In genomic region chr2:21234871-21235648, GRCm38 (mm10) we compare ENCODE assay signal across 8 mouse cellular contexts. TPM values are rescaled to one million over a fixed set of nuclear protein-coding genes. Genes with fewer than 3 reads are reported as not detected.
DNase-seq lines count a peak whose midpoint lies in the region; ATAC-seq and TF ChIP-seq lines count a peak whose summit lies in the region.

No protein-coding gene starts in this region.

- no peaks in the 10 kb centered on the region for H3K36me3 ChIP-seq in kidney, postnatal 0 days (ENCODE audit: insufficient read depth, low read length)
- no peaks in the 10 kb centered on the region for H3K36me3 ChIP-seq in forebrain, embryonic 16.5 days (ENCODE audit: control insufficient read depth, insufficient read depth)

- peak; percentile 52; the same call in 1 of the 2 replicates for ATAC-seq in cerebellum, adult (ENCODE audit: insufficient number of reproducible peaks, low FRiP score, low TSS enrichment)
- peak; percentile 74; the same call in 1 of the 2 replicates for ATAC-seq in kidney, postnatal 0 days (replicated peaks; ENCODE audit: low FRiP score, low read depth)
- no peak for ATAC-seq in forebrain, embryonic 16.5 days

- no peak for DNase-seq in cerebellum, postnatal 4 days (ENCODE audit: low spot score in 2 of 2)
- peak; percentile 38 to 49 for DNase-seq in cerebellum, postnatal 14 days
- no peak for DNase-seq in kidney, postnatal 0 days (ENCODE audit: low spot score)
- DNase-seq in lung, postnatal 25 days (ENCODE audit: low spot score) = peak; percentile 79
- DNase-seq in gastrocnemius, adult 8-10 months (ENCODE audit: low spot score in 2 of 2) = no peak
- no peak for DNase-seq in spleen, postnatal 10 days (ENCODE audit: low spot score in 2 of 2)

- no peaks in the 10 kb centered on the region for H3K9me3 ChIP-seq in kidney, postnatal 0 days (replicated peaks; ENCODE audit: low read length)
- H3K9me3 ChIP-seq in forebrain, embryonic 16.5 days (ENCODE audit: control insufficient read depth, low read length) = no peaks in the 10 kb centered on the region

- no peak for TF ChIP-seq CTCF in kidney, postnatal 0 days (IDR thresholded peaks at IDR 0.05; ENCODE audit: low read depth)

- H3K4me2 ChIP-seq in kidney, postnatal 0 days (ENCODE audit: low read length) = no peak overlapping the region
- H3K4me2 ChIP-seq in forebrain, embryonic 16.5 days (ENCODE audit: low read length) = no peak overlapping the region

- 67% methylated on average over 9 of the region's 9 CpGs for WGBS in kidney, postnatal 0 days
- WGBS in forebrain, embryonic 16.5 days = 85% methylated on average over 9 of the region's 9 CpGs

- no peak overlapping the region for H3K27ac ChIP-seq in kidney, postnatal 0 days
- H3K27ac ChIP-seq in forebrain, embryonic 16.5 days (ENCODE audit: low read length) = no peak overlapping the region

- no peak overlapping the region for H3K4me3 ChIP-seq in kidney, postnatal 0 days (replicated peaks; ENCODE audit: low read depth, low read length)
- no peak overlapping the region for H3K4me3 ChIP-seq in forebrain, embryonic 16.5 days (replicated peaks; ENCODE audit: low read length)

- H3K27me3 ChIP-seq in kidney, postnatal 0 days (ENCODE audit: insufficient read depth, low read length) = no peaks in the 10 kb centered on the region
- H3K27me3 ChIP-seq in forebrain, embryonic 16.5 days (replicated peaks; ENCODE audit: control insufficient read depth, insufficient read depth, low read length) = no peaks in the 10 kb centered on the region

- no peak overlapping the region for H3K9ac ChIP-seq in kidney, postnatal 0 days (ENCODE audit: low read depth, low read length)
- H3K9ac ChIP-seq in forebrain, embryonic 16.5 days (replicated peaks; ENCODE audit: low read depth, low read length) = no peak overlapping the region

- H3K4me1 ChIP-seq in kidney, postnatal 0 days (replicated peaks; ENCODE audit: insufficient read depth, low read length) = no peaks in the 10 kb centered on the region
- H3K4me1 ChIP-seq in forebrain, embryonic 16.5 days (replicated peaks; ENCODE audit: control insufficient read depth, insufficient read depth, low read length) = no peaks in the 10 kb centered on the region

RNA-seq across cellular contexts. Expression of gene Thnsl1, which starts 29.5 kb away (rescaled TPM):
- 5.8 and 6.4 TPM in 2 replicates for polyA plus RNA-seq in kidney, postnatal 0 days (2015; fragmentation: Nextera tagmentation; extraction: Ambion mirVana)
- 1 to 10 TPM; 2.9 to 4.4 (median 4.0) TPM for total RNA-seq in gastrocnemius, adult 8-10 months (2022)
- polyA plus RNA-seq in forebrain, embryonic 16.5 days (2015; fragmentation: Nextera tagmentation; extraction: Ambion mirVana) = 25.4 and 28.8 TPM in 2 replicates

RNA-seq across cellular contexts. Expression of gene Enkur, which starts 29.9 kb away (rescaled TPM):
- 1.5 and 1.6 TPM in 2 replicates for polyA plus RNA-seq in kidney, postnatal 0 days (2015; fragmentation: Nextera tagmentation; extraction: Ambion mirVana)
- under 1 TPM in 2 of 4 experiments, not detected in 2; 0.25 to 0.56 TPM for total RNA-seq in gastrocnemius, adult 8-10 months (2022)
- 2.7 and 3.4 TPM in 2 replicates for polyA plus RNA-seq in forebrain, embryonic 16.5 days (2015; fragmentation: Nextera tagmentation; extraction: Ambion mirVana)

Comparison
In these comparisons a context has a peak if more than half of its experiments do, and no peak if none do; other contexts are left out.
1. DNase-seq: peak in cerebellum, postnatal 14 days (2 of 2) and lung, postnatal 25 days (single experiment); none in cerebellum, postnatal 4 days (0 of 2), kidney, postnatal 0 days (single experiment), gastrocnemius, adult 8-10 months (0 of 2) and spleen, postnatal 10 days (0 of 2).